Mouse (Mus musculus): ENCODE data around the gene Paxbp1. TPM values are rescaled to one million over a fixed set of nuclear protein-coding genes. Genes with fewer than 3 reads are reported as not detected.

Paxbp1 gene
- polyA plus RNA-seq, 1 experiment: 32.9 TPM

- WGBS: 11% methylated on average over 4 of the region's 4 CpGs
- TF ChIP-seq POLR2A (IDR thresholded peaks at IDR 0.05; ENCODE audit: control insufficient read depth, extremely low read depth, insufficient read depth, low read length, poor library complexity) (no peak), CTCF (IDR thresholded peaks at IDR 0.05; ENCODE audit: borderline replicate concordance, control insufficient read depth, extremely low read depth, insufficient read depth, low read length, poor library complexity) (no peak)
- Histone ChIP-seq H3K27me3 (ENCODE audit: control insufficient read depth, insufficient read depth, low read length) (no peaks in the 10 kb centered on the region), H3K27ac (ENCODE audit: control insufficient read depth, insufficient read depth, low read length) (no peak overlapping the region), H3K36me3 (ENCODE audit: control insufficient read depth, insufficient read depth, low read length) (peaks cover 8% of the 10 kb centered on the region; the same call in 1 of the 2 replicates), H3K4me3 (ENCODE audit: control insufficient read depth, insufficient read depth, low read length) (no peak overlapping the region), H3K4me1 (replicated peaks; ENCODE audit: control insufficient read depth, insufficient read depth, low read length) (peaks cover 2% of the 10 kb centered on the region; the same call in 1 of the 2 replicates)
- no peak for DNase-seq
These were observed 49.3 kb downstream of the Paxbp1 start for GRCm38 (mm10) chr16:90995023-90995422.

GRCm38 (mm10) chr16:90989162-90989561 is 55.2 kb downstream of the Paxbp1 start:
- WGBS: 99% methylated on average over 8 of the region's 8 CpGs
- DNase-seq: no peak
- Histone ChIP-seq H3K4me3 (ENCODE audit: control insufficient read depth, insufficient read depth, low read length) (no peak overlapping the region), H3K27me3 (ENCODE audit: control insufficient read depth, insufficient read depth, low read length) (no peaks in the 10 kb centered on the region), H3K27ac (ENCODE audit: control insufficient read depth, insufficient read depth, low read length) (no peak overlapping the region), H3K36me3 (ENCODE audit: control insufficient read depth, insufficient read depth, low read length) (peaks cover 13% of the 10 kb centered on the region), H3K4me1 (replicated peaks; ENCODE audit: control insufficient read depth, insufficient read depth, low read length) (no peaks in the 10 kb centered on the region)
- TF ChIP-seq POLR2A (IDR thresholded peaks at IDR 0.05; ENCODE audit: control insufficient read depth, extremely low read depth, insufficient read depth, low read length, poor library complexity) (no peak), CTCF (IDR thresholded peaks at IDR 0.05; ENCODE audit: borderline replicate concordance, control insufficient read depth, extremely low read depth, insufficient read depth, low read length, poor library complexity) (no peak)

- TF ChIP-seq POLR2A (IDR thresholded peaks at IDR 0.05; ENCODE audit: control insufficient read depth, extremely low read depth, insufficient read depth, low read length, poor library complexity) (no peak), CTCF (IDR thresholded peaks at IDR 0.05; ENCODE audit: borderline replicate concordance, control insufficient read depth, extremely low read depth, insufficient read depth, low read length, poor library complexity) (no peak)
- 98% methylated on average over 3 of the region's 3 CpGs for WGBS
- Histone ChIP-seq H3K4me3 (ENCODE audit: control insufficient read depth, insufficient read depth, low read length) (no peak overlapping the region), H3K27me3 (ENCODE audit: control insufficient read depth, insufficient read depth, low read length) (no peaks in the 10 kb centered on the region), H3K36me3 (ENCODE audit: control insufficient read depth, insufficient read depth, low read length) (peaks cover 13% of the 10 kb centered on the region), H3K4me1 (replicated peaks; ENCODE audit: control insufficient read depth, insufficient read depth, low read length) (no peaks in the 10 kb centered on the region), H3K27ac (ENCODE audit: control insufficient read depth, insufficient read depth, low read length) (no peak overlapping the region)
- DNase-seq: no peak
These were observed 55.7 kb downstream of the Paxbp1 start for GRCm38 (mm10) chr16:90988665-90989064.

DNA sequence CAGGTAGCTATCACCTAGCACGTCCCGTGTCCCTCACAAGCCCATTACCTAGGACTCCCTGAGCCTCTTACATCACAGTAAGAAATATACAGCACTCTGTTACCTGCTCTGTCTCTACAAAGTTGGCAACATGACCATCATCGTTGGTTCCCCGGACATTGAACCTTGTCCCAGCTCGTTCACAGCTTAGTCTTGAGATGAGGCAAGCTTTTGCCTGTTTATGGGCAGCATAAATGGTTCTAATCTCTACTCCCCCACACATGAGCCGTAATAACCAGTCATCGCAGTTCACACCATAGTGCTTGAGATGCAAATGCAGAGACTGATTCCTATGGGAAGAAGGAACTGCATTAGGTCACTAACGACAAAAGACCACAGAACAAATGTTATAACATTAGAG is 56.3 kb downstream of the Paxbp1 start:
- Histone ChIP-seq H3K4me3 (ENCODE audit: control insufficient read depth, insufficient read depth, low read length) (no peak overlapping the region), H3K27me3 (ENCODE audit: control insufficient read depth, insufficient read depth, low read length) (no peaks in the 10 kb centered on the region), H3K36me3 (ENCODE audit: control insufficient read depth, insufficient read depth, low read length) (peaks cover 13% of the 10 kb centered on the region), H3K4me1 (replicated peaks; ENCODE audit: control insufficient read depth, insufficient read depth, low read length) (no peaks in the 10 kb centered on the region), H3K27ac (ENCODE audit: control insufficient read depth, insufficient read depth, low read length) (no peak overlapping the region)
- WGBS: 98% methylated on average over 8 of the region's 8 CpGs
- DNase-seq: no peak
- no peak for TF ChIP-seq POLR2A (IDR thresholded peaks at IDR 0.05; ENCODE audit: control insufficient read depth, extremely low read depth, insufficient read depth, low read length, poor library complexity)
- no peak for TF ChIP-seq CTCF (IDR thresholded peaks at IDR 0.05; ENCODE audit: borderline replicate concordance, control insufficient read depth, extremely low read depth, insufficient read depth, low read length, poor library complexity)

DNA sequence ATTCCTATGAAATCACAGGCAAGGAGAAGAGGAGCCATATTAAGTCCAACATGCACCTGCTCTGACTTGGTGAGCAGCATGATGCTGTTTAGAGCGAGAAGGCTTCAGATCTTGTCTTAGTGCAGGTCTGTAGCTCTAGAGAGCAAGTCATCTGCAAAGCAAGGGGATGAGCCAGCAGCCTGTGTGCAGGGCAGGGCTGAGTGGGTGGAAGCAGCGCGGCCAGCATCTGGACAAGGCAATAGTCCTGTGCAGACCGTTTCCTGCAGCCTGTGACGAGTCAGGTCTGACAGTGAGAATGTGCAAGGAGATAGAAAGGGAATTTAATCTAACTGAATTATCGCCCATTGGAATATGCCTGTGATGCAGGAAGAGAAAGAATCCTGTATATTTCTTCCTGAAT is 73.3 kb downstream of the Paxbp1 start:
- 98% methylated on average over 6 of the region's 6 CpGs for WGBS
- no peaks in the 10 kb centered on the region for H3K27me3 ChIP-seq (ENCODE audit: control insufficient read depth, insufficient read depth, low read length)
- no peak overlapping the region for H3K27ac ChIP-seq (ENCODE audit: control insufficient read depth, insufficient read depth, low read length)
- no peak for TF ChIP-seq POLR2A (IDR thresholded peaks at IDR 0.05; ENCODE audit: control insufficient read depth, extremely low read depth, insufficient read depth, low read length, poor library complexity)
- TF ChIP-seq CTCF (IDR thresholded peaks at IDR 0.05; ENCODE audit: borderline replicate concordance, control insufficient read depth, extremely low read depth, insufficient read depth, low read length, poor library complexity): no peak
- H3K36me3 ChIP-seq (ENCODE audit: control insufficient read depth, insufficient read depth, low read length): peaks cover 24% of the 10 kb centered on the region
- DNase-seq: no peak
- no peaks in the 10 kb centered on the region for H3K4me1 ChIP-seq (replicated peaks; ENCODE audit: control insufficient read depth, insufficient read depth, low read length)
- no peak overlapping the region for H3K4me3 ChIP-seq (ENCODE audit: control insufficient read depth, insufficient read depth, low read length)

DNA sequence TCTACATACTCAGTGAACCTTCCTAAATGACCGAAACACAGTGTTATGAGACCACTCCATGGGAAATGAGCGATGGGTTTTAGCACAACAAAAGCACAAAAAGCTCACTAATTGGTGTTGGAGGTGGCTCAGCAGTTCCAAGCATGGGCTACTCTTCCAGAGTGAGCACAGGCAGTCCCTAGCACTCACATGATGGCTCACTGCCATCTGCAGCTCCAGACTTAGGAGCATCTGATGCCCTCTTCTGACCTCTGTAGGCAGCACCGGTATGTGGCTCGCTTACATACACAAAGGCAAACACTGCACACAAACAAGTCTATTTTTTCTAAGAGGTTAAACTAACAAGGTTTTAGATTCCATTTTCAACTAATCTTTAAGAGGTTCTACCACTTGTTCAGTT is 78.1 kb downstream of the Paxbp1 start:
- peaks cover 23% of the 10 kb centered on the region for H3K36me3 ChIP-seq (ENCODE audit: control insufficient read depth, insufficient read depth, low read length)

GRCm38 (mm10) chr16:90964302-90964701 is 80.0 kb downstream of the Paxbp1 start:
- H3K4me3 ChIP-seq (ENCODE audit: control insufficient read depth, insufficient read depth, low read length): no peak overlapping the region
- TF ChIP-seq POLR2A (IDR thresholded peaks at IDR 0.05; ENCODE audit: control insufficient read depth, extremely low read depth, insufficient read depth, low read length, poor library complexity) (no peak), CTCF (IDR thresholded peaks at IDR 0.05; ENCODE audit: borderline replicate concordance, control insufficient read depth, extremely low read depth, insufficient read depth, low read length, poor library complexity) (no peak)

More for the DNA sequence above, 78.1 kb downstream of the Paxbp1 start:
- no peak for DNase-seq
- no peak for TF ChIP-seq POLR2A (IDR thresholded peaks at IDR 0.05; ENCODE audit: control insufficient read depth, extremely low read depth, insufficient read depth, low read length, poor library complexity)
- 97% methylated on average over 4 of the region's 4 CpGs for WGBS
- Histone ChIP-seq H3K4me3 (ENCODE audit: control insufficient read depth, insufficient read depth, low read length) (no peak overlapping the region), H3K27ac (ENCODE audit: control insufficient read depth, insufficient read depth, low read length) (no peak overlapping the region), H3K27me3 (ENCODE audit: control insufficient read depth, insufficient read depth, low read length) (no peaks in the 10 kb centered on the region), H3K4me1 (replicated peaks; ENCODE audit: control insufficient read depth, insufficient read depth, low read length) (no peaks in the 10 kb centered on the region)

More at GRCm38 (mm10) chr16:90964302-90964701, 80.0 kb downstream of the Paxbp1 start:
- no peaks in the 10 kb centered on the region for H3K27me3 ChIP-seq (ENCODE audit: control insufficient read depth, insufficient read depth, low read length)
- H3K4me1 ChIP-seq (replicated peaks; ENCODE audit: control insufficient read depth, insufficient read depth, low read length): no peaks in the 10 kb centered on the region
- 95% methylated on average over 10 of the region's 10 CpGs for WGBS
- no peak for DNase-seq
- peaks cover 27% of the 10 kb centered on the region for H3K36me3 ChIP-seq (ENCODE audit: control insufficient read depth, insufficient read depth, low read length)
- no peak overlapping the region for H3K27ac ChIP-seq (ENCODE audit: control insufficient read depth, insufficient read depth, low read length)

Other genes with a start within 250 kb of the Paxbp1 start
- 9.3 and 10.3 TPM in 2 replicates for gene Urb1, start 234.1 kb downstream of the Paxbp1 start, polyA plus RNA-seq (2012; rRNA removed)
- 2.0 TPM in 2 replicates for gene Eva1c, start 217.8 kb downstream of the Paxbp1 start, polyA plus RNA-seq (2012; rRNA removed)
- 20.7 and 25.3 TPM in 2 replicates for gene Cfap298, start 109.4 kb downstream of the Paxbp1 start, polyA plus RNA-seq (2012; rRNA removed)
- 51.6 and 66.8 TPM in 2 replicates for gene Synj1, start 33.2 kb downstream of the Paxbp1 start, polyA plus RNA-seq (2012; rRNA removed)
- gene 4932438H23Rik, start 50.6 kb upstream of the Paxbp1 start, polyA plus RNA-seq (2012; rRNA removed): 0.33 and 1.1 TPM in 2 replicates
- gene Olig2, start 180.9 kb upstream of the Paxbp1 start, polyA plus RNA-seq (2012; rRNA removed): 0.11 and 0.12 TPM in 2 replicates
- 0.51 and 0.66 TPM in 2 replicates for gene Olig1, start 225.2 kb upstream of the Paxbp1 start, polyA plus RNA-seq (2012; rRNA removed)

Measured in thymus, adult 2 months (tissue).